Mouse (Mus musculus) kidney, adult 11 months (tissue): ENCODE measurements around the gene Gm10964.
"Not testable (repeated sequence)": the region's sequence is repeated elsewhere in the genome, so short reads cannot be mapped to it uniquely, and the experiment has no call there.

Experiments used
- DNase-seq: peaks from one replicate; pipeline ENCODE4 v3.0.0; 2022

The Gm10964 gene

DNA sequence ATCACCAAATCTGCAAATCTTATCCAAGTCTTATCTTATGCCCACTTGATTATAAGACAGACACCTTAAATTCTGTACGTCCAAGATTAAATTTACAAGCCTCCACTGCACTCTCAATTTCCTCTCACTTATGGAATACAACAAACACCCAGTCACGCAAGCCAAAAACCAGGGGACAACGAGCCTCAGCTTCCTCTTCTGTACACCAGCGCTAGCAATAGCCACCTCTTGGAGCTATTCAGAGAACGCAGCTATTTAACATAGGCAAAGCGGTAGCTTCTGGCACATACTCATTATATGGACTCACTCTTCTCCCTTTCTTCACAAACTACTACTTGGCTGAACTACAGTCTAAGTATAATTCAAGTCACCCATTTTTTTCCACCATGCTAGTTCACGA is 40.0 kb downstream of the Gm10964 start:
- DNase-seq: no peak

DNA sequence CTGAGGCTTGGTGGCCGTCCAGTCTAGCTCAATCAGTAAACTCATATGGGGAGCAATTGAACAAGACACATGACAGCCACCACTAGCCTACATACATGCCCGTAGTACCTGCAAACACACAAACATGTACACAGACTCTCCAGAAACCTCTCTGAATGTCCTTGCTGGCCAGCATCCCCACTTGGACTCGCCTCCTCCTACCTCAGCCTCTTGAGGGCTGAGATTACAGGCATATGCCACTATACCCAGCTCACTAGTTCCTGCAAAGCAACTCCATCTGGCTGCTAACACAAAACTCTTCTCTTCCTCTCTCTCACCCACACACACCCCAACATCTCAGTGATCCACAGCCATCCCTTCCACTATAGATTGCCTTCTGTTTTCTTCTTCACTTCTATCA is 41.1 kb downstream of the Gm10964 start:
- DNase-seq: no peak

DNA sequence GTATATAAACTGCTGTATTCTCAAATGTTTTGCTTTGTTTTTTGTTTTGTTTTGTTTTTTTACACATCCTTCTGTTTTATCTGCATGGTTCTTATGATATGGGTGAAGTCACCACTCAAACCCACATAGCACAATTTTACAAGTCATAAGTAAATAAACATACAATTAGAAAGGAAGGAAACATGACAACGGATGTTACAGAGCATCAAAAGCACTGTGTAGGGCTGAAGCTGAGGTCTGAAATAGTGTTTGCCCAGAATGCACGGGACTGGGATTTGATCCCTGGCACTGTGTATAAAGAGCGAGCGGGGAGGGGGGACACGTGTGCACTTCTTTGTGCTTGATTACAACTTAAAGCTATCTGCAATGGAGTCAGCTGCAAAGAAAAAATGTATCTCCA is 41.6 kb downstream of the Gm10964 start:
- DNase-seq: no peak

DNA sequence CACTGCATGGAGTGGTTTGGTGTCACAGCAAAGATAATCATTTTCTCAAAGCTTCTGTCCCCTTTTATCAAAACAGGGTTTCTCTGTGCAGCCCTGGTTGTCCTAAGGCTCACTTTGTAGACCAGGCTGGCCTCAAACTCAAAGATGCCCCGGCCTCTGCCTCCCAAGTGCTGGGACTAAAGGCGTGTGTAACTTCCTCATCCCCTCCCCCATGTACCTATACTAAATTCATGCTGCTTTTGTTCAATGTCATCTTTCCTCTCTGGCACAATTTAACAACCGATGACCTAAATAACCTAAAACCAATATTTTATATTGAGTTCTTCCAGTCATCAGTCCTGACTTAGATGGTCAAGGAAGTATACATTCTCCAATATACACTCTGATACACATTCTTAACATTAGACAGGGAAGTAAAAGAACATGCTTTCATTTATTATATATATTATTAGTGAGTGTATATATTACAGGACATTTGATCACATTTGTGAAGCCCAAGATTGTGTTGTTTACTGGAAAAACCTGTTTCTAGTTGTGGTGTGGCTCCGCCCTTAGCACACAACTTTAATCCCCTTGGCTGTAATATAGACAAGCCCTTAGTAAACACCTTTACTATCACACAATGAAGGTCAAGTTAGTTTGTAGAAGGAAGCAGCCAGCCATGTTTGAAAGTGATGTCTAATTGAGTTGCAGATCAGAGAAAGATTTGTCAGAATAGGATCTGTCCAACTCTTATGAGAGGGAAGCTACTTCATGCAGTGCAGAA is 43.9 kb downstream of the Gm10964 start:
- DNase-seq: no peak

DNA sequence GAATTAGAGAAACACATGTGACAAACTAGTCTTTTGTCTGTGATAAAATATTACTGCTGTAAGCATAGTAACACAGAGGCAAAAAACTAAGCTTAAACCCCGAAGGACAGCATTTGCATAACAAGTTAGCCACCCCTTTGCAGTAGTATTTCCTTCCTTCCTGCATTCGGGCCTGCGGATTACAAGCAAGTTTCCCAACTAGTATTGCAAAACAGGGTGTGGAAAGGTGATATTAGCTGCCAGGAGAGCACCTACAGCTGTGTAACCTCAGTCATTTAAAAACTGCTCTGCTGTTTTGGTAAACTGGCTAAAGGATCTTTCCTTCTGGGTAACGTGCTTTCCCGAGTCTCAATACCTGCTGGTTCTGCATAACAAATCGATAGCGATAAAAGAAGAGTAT is 48.1 kb downstream of the Gm10964 start:
- DNase-seq: no peak

DNA sequence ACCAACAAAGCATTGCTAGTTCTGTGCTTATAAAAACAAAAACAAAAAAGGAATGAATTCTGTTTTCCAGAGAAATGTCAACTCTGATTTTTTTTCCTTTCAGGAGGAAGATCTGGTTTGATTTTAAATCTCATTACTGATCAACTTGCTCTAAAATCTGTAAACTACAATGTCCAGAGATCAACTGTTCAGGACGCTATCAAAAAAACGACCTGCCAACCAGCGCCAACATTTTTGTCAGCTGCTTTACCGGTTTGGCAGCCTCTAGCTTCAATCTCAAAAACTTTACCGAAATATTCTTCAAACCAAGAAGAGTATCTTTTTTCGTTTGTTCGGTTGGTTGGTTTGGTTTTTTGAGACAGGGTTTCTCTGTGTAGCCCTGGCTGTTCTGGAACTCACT is 49.9 kb downstream of the Gm10964 start:
- DNase-seq: no peak

DNA sequence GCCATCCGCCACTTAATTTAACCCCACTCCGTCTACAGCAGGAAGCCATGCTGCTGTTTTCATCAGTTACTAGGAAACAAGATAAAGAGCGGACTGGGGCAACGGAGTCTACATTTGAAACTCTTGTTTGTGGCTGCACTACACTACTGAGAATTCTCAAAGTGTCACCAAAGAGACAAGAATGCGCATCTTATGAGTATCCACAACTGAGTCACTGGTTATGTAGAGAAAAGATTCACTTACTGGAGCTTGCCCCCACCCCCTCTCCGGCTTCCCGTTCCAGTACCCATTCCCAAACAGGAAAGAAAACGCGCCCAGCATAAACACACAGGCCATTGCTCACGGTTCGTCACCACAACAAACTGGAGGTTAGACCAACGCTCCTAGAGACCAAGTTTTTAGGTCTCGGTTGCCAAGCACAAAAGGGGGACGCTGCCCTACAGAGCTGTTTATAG is 50.8 kb downstream of the Gm10964 start:
- DNase-seq: peak; percentile 38

DNA sequence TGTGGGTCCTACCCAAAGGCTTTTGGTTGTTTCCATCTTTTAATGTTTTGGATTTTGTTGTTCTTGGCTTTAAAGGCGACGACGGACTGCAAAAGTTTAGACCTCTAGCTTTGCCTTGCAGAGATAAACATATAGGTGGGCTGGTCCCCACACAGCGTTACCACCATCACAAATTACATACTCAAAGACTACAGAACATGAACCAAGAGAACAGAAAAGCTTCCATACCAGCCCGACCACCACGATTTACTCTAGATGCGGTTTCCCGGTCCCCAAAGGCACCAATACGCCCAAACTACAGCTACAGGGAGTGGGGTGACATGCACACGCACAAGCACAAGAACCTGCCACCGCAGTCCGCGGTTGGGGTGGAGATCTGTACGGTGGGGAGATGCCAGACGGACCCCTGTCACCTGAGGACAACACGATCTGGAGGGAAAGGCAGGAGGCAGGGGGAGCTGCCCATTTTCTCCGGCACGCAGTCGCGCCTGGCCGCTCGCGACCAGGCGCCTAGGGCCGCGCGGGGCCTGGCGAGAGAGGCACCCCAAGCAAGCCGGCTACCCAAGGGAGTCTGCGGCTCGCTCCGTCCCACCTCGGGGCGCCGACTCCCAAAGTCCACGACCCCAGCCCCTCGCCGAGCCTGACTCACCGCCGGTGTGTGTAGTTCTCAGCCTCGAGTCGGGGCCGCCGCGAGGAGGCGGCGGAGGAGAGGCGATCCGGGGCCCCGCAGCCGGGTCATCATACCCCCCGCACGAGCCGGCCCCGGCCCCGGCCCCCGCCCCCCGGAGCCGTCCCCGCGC is 51.4 kb downstream of the Gm10964 start:
- DNase-seq: no peak

DNA sequence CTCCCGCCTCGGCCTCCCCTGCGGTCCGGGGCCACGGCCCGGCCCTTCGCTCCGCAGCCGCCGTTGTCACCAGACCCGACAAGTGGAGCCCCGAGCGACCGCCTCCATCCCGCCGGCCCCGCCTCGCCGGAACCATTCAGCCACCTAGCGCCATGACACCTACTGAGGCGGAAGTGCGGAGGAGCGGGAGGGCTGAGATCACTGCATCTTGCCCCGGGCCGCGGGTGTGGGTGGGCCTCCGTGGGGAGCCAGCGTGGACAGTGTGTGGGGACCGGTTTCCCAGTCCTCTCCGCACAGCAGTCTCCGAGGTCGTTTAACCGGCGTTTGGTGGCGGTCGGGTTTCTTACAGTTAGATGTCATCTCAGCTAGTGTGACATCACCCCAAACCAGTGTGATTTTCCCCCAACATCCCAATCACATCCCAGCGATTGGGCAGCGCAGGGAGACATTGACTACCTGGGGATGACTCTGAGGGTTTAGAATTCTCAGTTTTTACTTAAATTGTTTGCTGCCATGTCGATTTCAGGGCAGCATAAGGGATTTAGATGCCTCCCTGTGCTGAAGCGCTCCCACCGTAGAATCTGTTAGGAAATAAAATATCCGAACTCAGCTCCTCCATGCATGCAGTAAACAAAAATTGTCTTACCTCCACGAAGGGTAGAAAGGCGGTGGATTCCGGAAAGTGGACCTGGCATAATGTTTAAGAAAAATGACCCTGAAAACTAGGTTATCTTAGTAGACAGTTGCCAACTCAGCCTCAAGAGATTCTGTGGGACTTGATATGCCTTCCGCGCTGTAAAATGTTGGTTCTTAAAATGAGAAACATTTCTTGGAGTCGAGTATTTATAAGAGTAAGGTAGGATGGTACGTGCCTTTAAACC is 52.3 kb downstream of the Gm10964 start, which contains the start of gene Hipk1:
Gene Hipk1 (minus strand): TSS at position 334 of the 881 bp plus-strand sequence.
- DNase-seq: peak; percentile 92

DNA sequence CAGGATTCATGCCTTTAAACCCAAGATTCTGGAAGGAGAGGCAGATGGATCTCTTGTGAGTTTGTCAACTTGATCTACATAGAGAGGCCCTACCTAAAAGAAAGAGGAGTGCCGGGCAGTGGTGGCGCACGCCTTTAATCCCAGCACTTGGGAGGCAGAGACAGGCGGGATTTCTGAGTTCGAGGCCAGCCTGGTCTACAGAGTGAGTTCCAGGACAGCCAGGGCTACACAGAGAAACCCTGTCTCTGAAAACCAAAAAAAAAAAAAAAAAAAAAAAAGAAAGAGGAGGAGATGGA is 52.9 kb downstream of the Gm10964 start:
- DNase-seq: not testable (repeated sequence)

DNA sequence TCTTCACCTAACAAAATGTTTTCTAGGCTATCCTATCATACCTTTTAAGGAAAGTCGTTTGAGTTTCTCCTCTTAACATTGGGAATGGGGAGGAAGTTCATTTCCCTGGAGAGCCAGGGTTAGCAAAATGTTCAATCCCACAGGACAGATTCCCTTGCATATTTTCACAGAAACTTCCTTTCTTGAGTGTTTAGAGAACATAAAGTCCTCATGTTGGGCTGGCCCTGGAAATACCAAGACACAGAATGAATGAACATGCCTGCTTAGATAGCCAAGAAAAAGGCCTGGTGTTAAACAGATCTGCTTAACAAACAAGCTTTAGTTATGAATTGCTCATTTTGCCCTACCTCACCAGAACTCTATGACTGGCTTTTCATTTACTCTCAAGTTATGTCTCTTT is 53.4 kb downstream of the Gm10964 start:
- DNase-seq: no peak
